Mouse (Mus musculus) liver, embryonic 14.5 days (tissue): ENCODE measurements at regions not wholly inside any gene's neighbourhood (a gene's known extent, or its start where the extent isn't known, plus 50 kb on each side); places are given as distances from the start of the nearest gene placed in this dataset.

ENCODE experiments used
- ATAC-seq: fragments of 200-750 bp; cut with Nextera tagmentation; 2 replicates; pipeline ENCODE4 v1.8.0; 2017; ENCODE audit warnings: moderate number of reproducible peaks, mild to moderate bottlenecking, moderate library complexity; ENCODE audit not compliant: insufficient read depth
- DNase-seq, 3 experiments: peaks; one replicate each; pipeline ENCODE4 v3.0.0-alpha.2; 2012 to 2013; ENCODE audit warnings: low read depth in 3 of 3, low spot score in 3 of 3
- H3K27ac ChIP-seq: fragments of 300-500 bp; sonication (generic); 2 replicates; pipeline ENCODE4 v1.5.1; 2014; ENCODE audit warnings: moderate library complexity, mild to moderate bottlenecking, control low read depth, inconsistent platforms
- H3K27me3 ChIP-seq: fragments of 300-500 bp; sonication (generic); 2 replicates; pipeline ENCODE4 v1.6.1; 2014; ENCODE audit warnings: mild to moderate bottlenecking, low read length, moderate library complexity; ENCODE audit not compliant: control insufficient read depth, insufficient read depth
- H3K36me3 ChIP-seq: fragments of 300-500 bp; sonication (generic); replicated peaks from 2 replicates; pipeline ENCODE4 v1.6.1; 2014; ENCODE audit warnings: low read depth; ENCODE audit not compliant: control insufficient read depth, insufficient read depth
- H3K4me1 ChIP-seq, 2 experiments: fragments of 200-500 bp in 1 of 2; fragments of 300-500 bp in 1 of 2; sonication (generic) in 1 of 2; replicated peaks; 2 replicates each; pipeline ENCODE4 v1.6.1; 2012 to 2014; ENCODE audit warnings: antibody characterized with exemption in 1 of 2, inconsistent platforms in 1 of 2, low read length in 1 of 2; ENCODE audit not compliant: control insufficient read depth in 2 of 2, insufficient read depth in 2 of 2
- H3K4me2 ChIP-seq: fragments of 300-500 bp; sonication (generic); 2 replicates; pipeline ENCODE4 v1.6.1; 2014; ENCODE audit warnings: low read depth, mild to moderate bottlenecking, control low read depth, moderate library complexity
- H3K4me3 ChIP-seq, 2 experiments: fragments of 200-500 bp in 1 of 2; fragments of 300-500 bp in 1 of 2; sonication (generic) in 1 of 2; 2 replicates each; pipeline ENCODE4 v1.5.1; 2012 to 2014; ENCODE audit warnings: low read depth in 2 of 2, low read length in 2 of 2, mild to moderate bottlenecking in 2 of 2, control low read depth in 1 of 2, inconsistent platforms in 1 of 2, moderate library complexity in 1 of 2; ENCODE audit not compliant: insufficient read depth in 1 of 2
- H3K9ac ChIP-seq: fragments of 300-500 bp; sonication (generic); replicated peaks from 2 replicates; pipeline ENCODE4 v1.6.1; 2014; ENCODE audit warnings: mild to moderate bottlenecking, control low read depth, moderate library complexity
- H3K9me3 ChIP-seq: fragments of 300-500 bp; sonication (generic); 2 replicates; pipeline ENCODE4 v1.6.1; 2016; ENCODE audit warnings: low read length, mixed read lengths; ENCODE audit not compliant: control insufficient read depth
- CTCF ChIP-seq: IDR thresholded peaks from 2 replicates; pipeline ENCODE4 v1.5.1; 2016; ENCODE audit warnings: antibody characterized with exemption, low read depth, control low read depth
- EP300 ChIP-seq: IDR thresholded peaks from 2 replicates; pipeline ENCODE4 v1.6.1; 2016; ENCODE audit warnings: antibody characterized with exemption, low read depth
- WGBS: fragments of 180-500 bp; shearing (Covaris S2); extraction: QIAGEN DNeasy Blood & Tissue Kit; methylation state at CpG from one replicate; pipeline ENCODE4 v1.1.7; 2014; ENCODE audit not compliant: insufficient replicate concordance; 5-methylcytosine and 5-hydroxymethylcytosine counted together

GRCm38 (mm10) chr4:12316024-12316423 is 144.2 kb upstream of the Fam92a start:
- H3K4me1 ChIP-seq, result no peaks in the 10 kb centered on the region

GRCm38 (mm10) chr4:12308332-12308731 is 136.5 kb upstream of the Fam92a start:
- Histone ChIP-seq H3K27ac (no peak overlapping the region), H3K27me3 (no peaks in the 10 kb centered on the region), H3K36me3 (no peaks in the 10 kb centered on the region), H3K9ac (no peak overlapping the region), H3K9me3 (no peaks in the 10 kb centered on the region), H3K4me2 (no peak overlapping the region), H3K4me1 (no peaks in the 10 kb centered on the region), H3K4me3 (no peak overlapping the region)
- DNase-seq, result no peak
- TF ChIP-seq EP300, result no peak
- no peak for TF ChIP-seq CTCF
- ATAC-seq, result no peak
- WGBS, result 70% methylated on average over 5 of the region's 5 CpGs

More at GRCm38 (mm10) chr4:12316024-12316423, 144.2 kb upstream of the Fam92a start:
- H3K36me3 ChIP-seq, result no peaks in the 10 kb centered on the region
- no peak overlapping the region for H3K4me3 ChIP-seq
- H3K27ac ChIP-seq, result no peak overlapping the region
- H3K9ac ChIP-seq, result no peak overlapping the region
- TF ChIP-seq CTCF (no peak), EP300 (no peak)
- 63% methylated on average over 1 of the region's 1 CpGs for WGBS
- ATAC-seq (no peak), DNase-seq (no peak)
- H3K27me3 ChIP-seq, result no peaks in the 10 kb centered on the region
- H3K9me3 ChIP-seq, result no peaks in the 10 kb centered on the region
- no peak overlapping the region for H3K4me2 ChIP-seq

- no peak overlapping the region for H3K4me3 ChIP-seq
- no peaks in the 10 kb centered on the region for H3K36me3 ChIP-seq
- H3K27ac ChIP-seq, result no peak overlapping the region
- DNase-seq (no peak), ATAC-seq (no peak)
- H3K4me1 ChIP-seq, result no peaks in the 10 kb centered on the region
- no peak overlapping the region for H3K9ac ChIP-seq
- H3K9me3 ChIP-seq, result no peaks in the 10 kb centered on the region
- H3K27me3 ChIP-seq, result no peaks in the 10 kb centered on the region
- 55% methylated on average over 9 of the region's 9 CpGs for WGBS
- no peak for TF ChIP-seq EP300
- no peak for TF ChIP-seq CTCF
- H3K4me2 ChIP-seq, result no peak overlapping the region
These were observed 135.1 kb upstream of the Fam92a start for GRCm38 (mm10) chr4:12306618-12307565.

- no peak for ATAC-seq
These were observed 115.4 kb upstream of the Fam92a start for GRCm38 (mm10) chr4:12287079-12287686.

GRCm38 (mm10) chr4:12286391-12286790 is 114.6 kb upstream of the Fam92a start:
- WGBS, result 50% methylated on average over 1 of the region's 1 CpGs
- TF ChIP-seq EP300 (no peak), CTCF (no peak)

More at GRCm38 (mm10) chr4:12287079-12287686, 115.4 kb upstream of the Fam92a start:
- TF ChIP-seq CTCF, result no peak
- no peak for TF ChIP-seq EP300
- 47% methylated on average over 4 of the region's 4 CpGs for WGBS
- no peaks in the 10 kb centered on the region for H3K4me1 ChIP-seq
- no peak overlapping the region for H3K4me3 ChIP-seq
- H3K9ac ChIP-seq, result no peak overlapping the region
- H3K27ac ChIP-seq, result no peak overlapping the region
- H3K4me2 ChIP-seq, result no peak overlapping the region
- no peaks in the 10 kb centered on the region for H3K27me3 ChIP-seq
- no peaks in the 10 kb centered on the region for H3K36me3 ChIP-seq
- no peaks in the 10 kb centered on the region for H3K9me3 ChIP-seq
- DNase-seq, result no peak

More at GRCm38 (mm10) chr4:12286391-12286790, 114.6 kb upstream of the Fam92a start:
- Histone ChIP-seq H3K4me1 (no peaks in the 10 kb centered on the region), H3K9ac (no peak overlapping the region), H3K4me3 (no peak overlapping the region), H3K9me3 (no peaks in the 10 kb centered on the region), H3K36me3 (no peaks in the 10 kb centered on the region), H3K27me3 (no peaks in the 10 kb centered on the region), H3K27ac (no peak overlapping the region), H3K4me2 (no peak overlapping the region)
- DNase-seq (no peak), ATAC-seq (no peak)
